Mouse (Mus musculus) adrenal gland, postnatal 4 days (tissue): ENCODE results near the gene Zdhhc3. TPM values are rescaled to one million over a fixed set of nuclear protein-coding genes. Genes with fewer than 3 reads are reported as not detected.

Source experiments
- DNase-seq, 2 experiments: peaks; one replicate each; pipeline ENCODE4 v3.0.0; 2021 to 2022; ENCODE audit warnings: low spot score in 2 of 2, mixed read lengths in 2 of 2
- long read RNA-seq, 2 experiments: library from polyadenylated mRNA; stranded (forward); transcript quantifications; one replicate each; pipeline ENCODE4 v2.0.0; 2021
- total RNA-seq, 2 experiments: library from RNA; stranded (reverse); gene quantifications; 2 replicates each; pipeline ENCODE4 v1.2.3; 2021

The Zdhhc3 gene
- total RNA-seq = 10 to 100 TPM; 77.9 to 81.1 TPM
- long read RNA-seq, experiment 1, full-length matches to known transcripts = 28 of 45 reads
- long read RNA-seq, experiment 1, partial matches to known transcripts = 1 of 45 reads
- long read RNA-seq, experiment 1, other reads (novel, unspliced or antisense) = 16 of 45 reads
- long read RNA-seq, experiment 2, full-length matches to known transcripts = 72 of 102 reads
- long read RNA-seq, experiment 2, partial matches to known transcripts = 4 of 102 reads
- long read RNA-seq, experiment 2, other reads (novel, unspliced or antisense) = 26 of 102 reads

DNA sequence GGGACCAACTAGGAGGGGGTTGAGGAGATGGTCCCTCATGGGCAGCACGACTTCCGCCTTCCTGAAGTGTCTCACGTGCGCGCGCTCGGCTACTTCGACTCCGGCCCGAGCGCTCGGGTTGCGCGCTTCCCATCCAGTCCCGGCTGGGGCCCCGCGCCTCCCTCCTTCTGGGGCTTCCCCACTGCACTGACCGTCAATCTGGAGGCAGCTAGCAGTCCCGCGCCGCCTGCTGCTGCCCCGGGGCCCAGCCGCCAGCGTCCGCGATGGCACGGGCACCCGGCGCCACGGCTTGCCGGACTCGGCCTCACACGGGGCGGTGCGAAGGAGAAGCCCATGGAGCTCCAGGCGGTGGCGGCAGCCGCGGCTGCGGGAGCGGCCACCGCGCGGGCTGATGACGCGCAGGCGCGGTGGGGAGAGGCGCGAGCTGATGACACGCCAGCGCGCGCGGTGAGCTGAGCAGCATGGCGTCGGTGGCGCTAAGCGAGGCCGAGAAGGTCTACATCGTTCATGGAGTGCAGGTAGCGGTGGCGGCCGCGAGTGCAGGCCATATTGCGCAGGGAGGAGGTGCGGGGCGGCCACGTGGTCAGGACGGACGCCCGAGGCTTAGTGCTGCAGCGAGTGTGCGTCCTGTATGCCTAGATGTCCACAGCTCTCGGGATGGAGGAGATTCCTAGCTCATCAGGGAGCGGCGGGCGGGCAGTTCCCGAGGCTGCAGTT is at the start of gene Zdhhc3, which contains the start of gene Exosc7:
Gene Zdhhc3 (minus strand): TSS at position 401 of the 717 bp plus-strand sequence.
Gene Exosc7 (plus strand): TSS at position 411 of the 717 bp plus-strand sequence.
- peak; percentile 68 to 71 for DNase-seq

- no peak for DNase-seq
Measured at GRCm38 (mm10) chr9:123161792-123162191, 48.8 kb upstream of the Zdhhc3 start.

DNA sequence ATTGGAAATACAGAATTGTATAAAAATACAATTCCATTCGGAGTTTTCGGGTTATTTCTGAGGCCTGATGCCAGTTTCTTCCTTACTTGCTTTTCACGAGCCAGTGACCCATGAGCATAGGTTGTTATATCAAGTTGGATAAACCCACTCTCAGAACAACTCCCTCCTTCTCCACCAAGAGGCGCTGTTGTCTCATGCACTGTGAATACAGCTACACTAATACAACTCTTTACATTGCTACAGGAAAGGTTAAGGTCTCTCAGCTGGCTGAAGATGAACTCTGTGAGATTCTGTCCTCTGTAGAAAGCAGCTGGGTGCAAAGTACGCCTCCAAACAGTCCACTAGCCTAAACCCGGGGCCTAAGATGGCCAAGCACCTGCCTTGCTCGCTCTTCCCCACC is 46.3 kb upstream of the Zdhhc3 start:
- peak in 1 of 2 experiments; percentile 66 for DNase-seq

DNA sequence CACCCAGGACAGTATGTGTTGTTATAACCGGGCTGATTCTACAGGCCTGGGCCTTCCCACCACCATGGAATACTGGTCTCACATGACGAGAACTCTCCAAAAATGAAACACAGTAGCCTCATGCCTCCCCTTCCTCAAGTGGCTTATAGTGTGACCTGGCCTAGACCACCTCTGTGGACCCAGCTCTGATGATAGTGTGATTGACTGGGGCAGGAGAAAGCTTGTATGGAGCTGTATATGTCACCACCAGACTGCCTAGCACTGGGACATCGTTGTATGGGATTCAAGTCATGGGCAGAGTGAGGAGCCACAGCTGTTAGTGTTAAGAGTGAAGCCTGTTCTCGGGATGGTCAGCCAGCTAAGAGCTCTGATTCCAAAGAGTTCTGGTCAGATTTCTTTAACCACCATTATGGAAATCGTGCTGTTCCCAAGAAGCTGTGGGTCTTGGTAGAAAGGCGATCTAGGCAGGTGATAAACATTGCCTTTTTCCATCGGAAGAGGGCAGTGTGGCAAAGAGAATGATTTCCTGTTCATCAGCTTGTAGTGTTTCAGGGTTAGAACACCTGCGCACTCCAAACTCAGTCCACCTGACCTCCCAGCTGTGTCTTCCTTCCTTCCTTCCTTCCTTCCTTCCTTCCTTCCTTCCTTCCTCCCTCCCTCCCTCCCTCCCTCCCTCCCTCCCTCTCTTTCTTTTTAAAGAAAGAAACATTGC is 45.3 kb upstream of the Zdhhc3 start:
- DNase-seq = no peak

DNA sequence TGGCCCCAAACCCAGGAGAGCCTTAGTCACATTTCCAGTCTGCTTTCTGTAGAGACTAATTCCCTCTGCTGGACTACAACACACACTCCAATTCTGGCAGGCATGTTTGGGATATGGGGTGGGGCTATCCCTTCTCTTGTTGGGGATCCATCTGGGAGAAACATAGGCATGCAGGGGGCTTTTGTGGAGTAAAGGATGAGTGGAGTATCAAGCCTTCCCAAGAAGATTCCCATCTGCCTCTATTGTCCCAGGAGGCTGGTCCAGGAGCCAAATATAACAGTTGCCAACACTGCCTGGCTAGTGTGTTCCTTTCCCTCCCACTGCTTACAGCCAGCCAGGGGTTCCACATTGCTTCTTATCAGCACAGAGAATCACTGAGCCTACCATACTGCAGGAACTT is 44.7 kb upstream of the Zdhhc3 start:
- no peak for DNase-seq

DNA sequence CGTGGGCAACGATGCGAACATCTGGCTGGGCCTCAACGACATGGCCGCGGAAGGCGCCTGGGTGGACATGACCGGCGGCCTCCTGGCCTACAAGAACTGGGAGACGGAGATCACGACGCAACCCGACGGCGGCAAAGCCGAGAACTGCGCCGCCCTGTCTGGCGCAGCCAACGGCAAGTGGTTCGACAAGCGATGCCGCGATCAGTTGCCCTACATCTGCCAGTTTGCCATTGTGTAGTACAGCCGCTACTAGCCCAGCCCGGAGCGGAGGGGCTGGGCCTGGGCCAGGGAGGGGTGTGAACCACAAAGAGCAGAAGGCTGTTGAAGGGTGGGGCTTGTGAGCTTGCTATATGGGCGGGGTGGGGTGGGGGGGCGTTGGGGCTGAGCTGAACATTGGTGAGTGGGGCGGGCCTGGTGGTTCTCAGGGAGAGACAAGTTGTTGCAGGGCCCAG is 43.9 kb upstream of the Zdhhc3 start:
- DNase-seq = peak in 1 of 2 experiments; percentile 35

DNA sequence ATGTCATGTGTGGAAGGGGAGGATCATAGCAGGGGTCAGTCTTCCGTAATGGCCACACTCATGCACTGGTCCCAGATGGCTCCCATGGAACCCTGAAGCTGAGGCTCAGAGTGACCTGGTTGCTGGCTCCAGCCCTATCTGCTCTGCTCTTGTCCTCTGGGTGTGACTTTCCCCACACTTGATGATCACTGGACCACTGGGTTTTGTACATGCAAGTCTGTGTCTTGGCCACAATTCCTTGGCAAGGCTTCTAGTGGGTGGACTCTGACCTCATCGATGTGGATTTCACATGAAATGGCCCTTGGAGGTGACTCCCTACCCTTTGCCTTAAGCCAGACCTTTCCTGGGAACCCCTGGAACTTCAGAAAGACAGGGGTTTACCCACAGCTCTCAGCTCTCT is 40.1 kb upstream of the Zdhhc3 start:
- no peak for DNase-seq

DNA sequence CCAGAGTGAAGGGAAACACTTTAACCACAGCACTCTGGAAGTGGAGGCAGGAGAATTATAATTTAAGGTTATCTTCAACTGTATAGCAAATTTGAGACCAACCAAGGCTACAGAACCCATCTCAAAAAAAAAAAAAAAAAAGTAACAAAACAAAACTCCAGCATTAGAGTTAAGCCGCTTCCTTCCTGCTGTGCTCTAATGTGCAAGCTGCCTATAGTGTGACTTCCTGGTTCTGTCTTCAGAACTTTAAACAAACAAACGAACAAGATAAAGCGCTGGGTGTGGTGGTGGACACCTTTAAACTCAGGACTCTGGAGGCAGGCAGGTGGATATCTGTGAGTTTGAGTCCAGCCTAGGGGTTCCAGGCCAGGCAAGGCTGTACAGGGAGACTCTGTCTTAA is 39.0 kb upstream of the Zdhhc3 start:
- no peak for DNase-seq

- no peak for DNase-seq
Measured at GRCm38 (mm10) chr9:123151561-123151960, 38.6 kb upstream of the Zdhhc3 start.

- DNase-seq = no peak
Measured at GRCm38 (mm10) chr9:123150241-123151020, 37.4 kb upstream of the Zdhhc3 start, which contains the start of gene Clec3b. Clec3b (plus strand) TSS chr9:123150946.

DNA sequence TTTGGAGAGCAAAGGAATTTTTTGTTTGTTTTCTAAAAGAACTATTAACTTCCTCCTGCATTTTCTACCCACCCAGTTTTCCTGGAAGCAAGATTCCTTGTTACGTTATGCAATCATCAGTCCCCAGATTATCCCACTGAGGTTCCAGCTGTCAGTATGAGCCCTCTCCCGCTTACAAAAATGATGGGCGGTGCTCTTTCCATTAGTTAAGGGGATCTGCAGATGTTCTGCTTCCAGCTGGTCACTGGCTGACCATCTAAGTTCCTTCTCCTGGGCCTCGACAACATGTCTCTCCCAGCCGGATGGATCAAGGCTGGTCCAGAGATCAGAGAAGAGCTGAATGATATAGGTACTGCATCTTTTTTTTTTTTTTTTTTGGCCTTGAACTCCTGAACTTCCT is 35.4 kb upstream of the Zdhhc3 start:
- no peak for DNase-seq

GRCm38 (mm10) chr9:123139887-123140614 is 27.0 kb upstream of the Zdhhc3 start:
- DNase-seq = no peak

- DNase-seq = no peak
Measured at GRCm38 (mm10) chr9:123138891-123139474, 26.0 kb upstream of the Zdhhc3 start.

GRCm38 (mm10) chr9:123136953-123137682 is 24.1 kb upstream of the Zdhhc3 start:
- no peak for DNase-seq

DNA sequence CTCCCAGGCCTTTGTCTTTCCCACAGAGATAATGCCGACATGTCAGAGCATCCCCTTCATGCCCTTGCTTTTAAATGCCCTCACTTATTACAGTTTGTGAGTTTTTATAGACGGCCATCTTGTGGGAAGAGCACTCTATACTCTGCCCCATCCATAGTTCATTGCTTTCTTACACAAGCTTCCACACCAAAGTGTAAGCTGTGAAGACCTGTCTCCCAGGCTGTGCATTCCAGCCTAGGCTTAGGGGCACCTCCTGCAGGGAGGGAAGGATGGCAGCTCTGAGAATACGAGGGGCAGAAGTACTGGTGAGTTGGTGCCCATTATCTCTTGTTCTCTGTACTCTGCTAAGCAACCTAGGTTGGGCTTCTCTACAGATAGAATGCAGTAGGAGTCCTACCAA is 20.0 kb upstream of the Zdhhc3 start:
- DNase-seq = no peak

GRCm38 (mm10) chr9:123127663-123128062 is 14.7 kb upstream of the Zdhhc3 start:
- no peak for DNase-seq

DNA sequence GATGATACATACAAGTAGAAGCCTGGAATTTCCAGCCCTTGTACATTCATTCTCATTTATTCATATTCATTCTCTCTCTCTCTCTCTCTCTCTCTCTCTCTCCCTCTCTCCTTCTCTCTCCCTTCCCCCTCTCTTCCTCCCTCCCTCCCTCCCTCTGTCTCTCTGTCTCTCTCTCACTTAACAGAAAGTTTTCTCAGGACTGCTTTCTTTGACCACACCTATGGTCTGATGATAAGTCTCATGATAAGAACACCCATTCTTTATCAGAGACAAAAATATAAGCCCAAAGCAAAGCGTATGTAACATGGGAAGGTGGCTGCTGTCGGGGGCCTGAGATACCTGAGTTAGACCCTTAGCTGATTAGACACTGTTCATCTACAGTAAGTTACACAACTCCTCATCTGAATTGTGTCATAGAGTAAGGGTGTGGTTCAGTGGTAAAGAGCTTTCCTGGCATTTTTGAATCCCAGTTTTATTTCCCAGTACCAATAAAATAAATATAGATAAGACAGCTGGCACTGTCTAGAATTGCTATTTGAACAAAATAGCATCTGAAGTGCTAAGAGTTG is 11.5 kb upstream of the Zdhhc3 start:
- no peak for DNase-seq

GRCm38 (mm10) chr9:123123571-123124412 is 10.8 kb upstream of the Zdhhc3 start:
- no peak for DNase-seq
